Mouse (Mus musculus) MEL (cell line): Measurements from ENCODE around the gene Ccser1.

Experiments used
- CTCF ChIP-seq, 3 experiments: IDR thresholded peaks in 2 of 3; conservative IDR thresholded peaks in 1 of 3; 2 replicates each; pipeline ENCODE4 v1.5.1; 2011 to 2012; ENCODE audit warnings: low read length in 3 of 3, low read depth in 2 of 3, mild to moderate bottlenecking in 2 of 3, improper control_type of control experiment in 1 of 3, inconsistent platforms in 1 of 3, mixed read lengths in 1 of 3, moderate library complexity in 1 of 3; ENCODE audit not compliant: control insufficient read depth in 1 of 3, insufficient read depth in 1 of 3, poor library complexity in 1 of 3, severe bottlenecking in 1 of 3
- POLR2A ChIP-seq, 2 experiments: IDR thresholded peaks; 2 replicates each; pipeline ENCODE4 v1.6.1; 2011 to 2012; ENCODE audit warnings: low read length in 2 of 2, mild to moderate bottlenecking in 2 of 2, control low read depth in 1 of 2, improper control_type of control experiment in 1 of 2, low read depth in 1 of 2, moderate library complexity in 1 of 2; ENCODE audit not compliant: control insufficient read depth in 1 of 2, insufficient read depth in 1 of 2, poor library complexity in 1 of 2
- SIN3A ChIP-seq: IDR thresholded peaks from 2 replicates; pipeline ENCODE4 v1.6.1; 2012; ENCODE audit warnings: low read length, improper control_type of control experiment, inconsistent platforms

- TF ChIP-seq POLR2A (IDR thresholded peaks at IDR 0.05; ENCODE audit: control insufficient read depth in 1 of 2, insufficient read depth in 1 of 2, low read depth in 1 of 2, low read length in 2 of 2, poor library complexity in 1 of 2) (no peak), CTCF (IDR thresholded peaks at IDR 0.05 in 2 of 3, conservative IDR thresholded peaks at IDR 0.05 in 1 of 3; ENCODE audit: control insufficient read depth in 1 of 3, insufficient read depth in 1 of 3, low read depth in 2 of 3, low read length in 3 of 3, poor library complexity in 1 of 3, severe bottlenecking in 1 of 3) (no peak), SIN3A (no peak)
Measured at GRCm38 (mm10) chr6:61522108-61522507, 342.0 kb downstream of the Ccser1 start.
